10 mouse cellular contexts compared by ENCODE assay signal in genomic region chr13:52046700-52047099, GRCm38 (mm10).
A peak's percentile ranks its signal among the peaks of the same experiment; 100 is the strongest.
DNase-seq lines count a peak whose midpoint lies in the region; ATAC-seq and TF ChIP-seq lines count a peak whose summit lies in the region.
"Had no signal": no experiment of that assay in that cellular context is flagged by ENCODE, and none has a peak within 500 bp of the region (broad histone marks: within the 10 kb centered on the region; RNA-seq: fewer than 3 reads in every experiment).

No protein-coding gene starts in this region.

- no peak overlapping the region for H3K4me3 ChIP-seq in embryonic facial prominence, embryonic 14.5 days (ENCODE audit: low read depth, low read length)
- no peak overlapping the region for H3K4me3 ChIP-seq in embryonic facial prominence, embryonic 10.5 days
- H3K4me3 ChIP-seq in ES-E14 (ENCODE audit: insufficient read depth in 1 of 2, low read depth in 1 of 2, low read length in 2 of 2, poor library complexity in 1 of 2, severe bottlenecking in 1 of 2): peak overlapping the region; percentile 33 to 64; a peak in 3 of 4 replicates
- H3K4me3 ChIP-seq in heart, embryonic 13.5 days: peak overlapping the region; percentile 23; the same call in 1 of the 2 replicates
- H3K4me3 ChIP-seq: myocyte had no signal

- no peak overlapping the region for H3K4me2 ChIP-seq in embryonic facial prominence, embryonic 14.5 days (ENCODE audit: low read depth, low read length)
- H3K4me2 ChIP-seq in heart, embryonic 13.5 days: peak overlapping the region; percentile 62

- H3K27ac ChIP-seq in embryonic facial prominence, embryonic 14.5 days (replicated peaks; ENCODE audit: low read depth, low read length): no peak overlapping the region
- no peak overlapping the region; the same call in 1 of the 2 replicates for H3K27ac ChIP-seq in embryonic facial prominence, embryonic 10.5 days (replicated peaks)
- no peak overlapping the region for H3K27ac ChIP-seq in ES-E14 (ENCODE audit: insufficient read depth, low read depth, low read length, poor library complexity, severe bottlenecking)
- H3K27ac ChIP-seq in heart, embryonic 13.5 days (replicated peaks): peak overlapping the region; percentile 79

- no peak overlapping the region for H3K9ac ChIP-seq in embryonic facial prominence, embryonic 14.5 days (ENCODE audit: low read depth, low read length)
- H3K9ac ChIP-seq in ES-E14 (ENCODE audit: insufficient read depth, low read depth, low read length, poor library complexity, severe bottlenecking): no peak overlapping the region; the same call in 1 of the 2 replicates
- peak overlapping the region; percentile 20; the same call in 1 of the 2 replicates for H3K9ac ChIP-seq in heart, embryonic 13.5 days

- H3K9me3 ChIP-seq in embryonic facial prominence, embryonic 14.5 days (ENCODE audit: control insufficient read depth, low read length): no peaks in the 10 kb centered on the region
- H3K9me3 ChIP-seq in embryonic facial prominence, embryonic 10.5 days: peaks cover 4% of the 10 kb centered on the region; the same call in 1 of the 2 replicates
- peaks cover 4% of the 10 kb centered on the region; the same call in 1 of the 2 replicates for H3K9me3 ChIP-seq in ES-E14 (ENCODE audit: control insufficient read depth, insufficient read depth, low read depth, low read length)
- no peaks in the 10 kb centered on the region for H3K9me3 ChIP-seq in heart, embryonic 13.5 days

- H3K27me3 ChIP-seq in embryonic facial prominence, embryonic 14.5 days (replicated peaks; ENCODE audit: control insufficient read depth, insufficient read depth, low read length): no peaks in the 10 kb centered on the region
- no peaks in the 10 kb centered on the region for H3K27me3 ChIP-seq in embryonic facial prominence, embryonic 10.5 days (replicated peaks; ENCODE audit: low read depth, poor library complexity, severe bottlenecking)
- H3K27me3 ChIP-seq in heart, embryonic 13.5 days (replicated peaks): no peaks in the 10 kb centered on the region

- no peaks in the 10 kb centered on the region for H3K36me3 ChIP-seq in embryonic facial prominence, embryonic 14.5 days (ENCODE audit: control insufficient read depth, insufficient read depth, low read length)
- H3K36me3 ChIP-seq in embryonic facial prominence, embryonic 10.5 days (replicated peaks): no peaks in the 10 kb centered on the region
- H3K36me3 ChIP-seq in ES-E14 (ENCODE audit: control insufficient read depth, insufficient read depth, low read length, poor library complexity, severe bottlenecking): no peaks in the 10 kb centered on the region
- no peaks in the 10 kb centered on the region for H3K36me3 ChIP-seq in heart, embryonic 13.5 days

- 48% methylated on average over 11 of the region's 11 CpGs for WGBS in embryonic facial prominence, embryonic 14.5 days
- WGBS in embryonic facial prominence, embryonic 10.5 days: 81% methylated on average over 11 of the region's 11 CpGs
- WGBS in heart, embryonic 13.5 days: 47% methylated on average over 11 of the region's 11 CpGs

- in situ Hi-C loops in ES-E14 (cut with MboI; ENCODE audit: low sequenced_read_pairs in 2 of 2, unreplicated experiment in 2 of 2): no loop called here

- ATAC-seq in embryonic facial prominence, embryonic 14.5 days (ENCODE audit: low read depth): 0 out of 2 replicates have a peak, but pooled peaks have one; percentile 14
- ATAC-seq in heart, embryonic 13.5 days (ENCODE audit: extremely low read depth, insufficient number of reproducible peaks, low FRiP score, low TSS enrichment): no peak
- ATAC-seq: inflammation-experienced regulatory T-cells, adult 6 months had no signal

- H3K4me1 ChIP-seq in embryonic facial prominence, embryonic 14.5 days (ENCODE audit: control insufficient read depth, insufficient read depth, low read length): peaks cover 22% of the 10 kb centered on the region
- H3K4me1 ChIP-seq in embryonic facial prominence, embryonic 10.5 days: peaks cover 22% of the 10 kb centered on the region
- H3K4me1 ChIP-seq in ES-E14 (ENCODE audit: control insufficient read depth in 2 of 2, insufficient read depth in 2 of 2, low read length in 2 of 2, poor library complexity in 1 of 2): no peaks in the 10 kb centered on the region; a peak in 1 of 4 replicates
- peaks cover 35% of the 10 kb centered on the region for H3K4me1 ChIP-seq in heart, embryonic 13.5 days

- DNase-seq in embryonic facial prominence, embryonic 14.5 days (ENCODE audit: low spot score): peak; percentile 52
- DNase-seq in embryonic facial prominence, embryonic 10.5 days (ENCODE audit: low spot score): no peak
- peak; percentile 47 for DNase-seq in kidney, postnatal 10 days
- DNase-seq in kidney, postnatal 25 days: no peak
- no peak for DNase-seq in ES-E14 (ENCODE audit: low read depth, low spot score)
- DNase-seq in frontal cortex, postnatal 10 days (ENCODE audit: low spot score in 2 of 2): no peak
- DNase-seq in adrenal gland, adult 2 months: no peak

TF ChIP-seq in ES-E14, 5 proteins besides CTCF, POLR2A, EP300 and RAD21:
- TF ChIP-seq HCFC1 (IDR thresholded peaks at IDR 0.05; ENCODE audit: borderline replicate concordance, insufficient read depth, low read length) (no peak), ZC3H11A (IDR thresholded peaks at IDR 0.05; ENCODE audit: borderline replicate concordance, low read depth, low read length) (no peak), CHD2 (IDR thresholded peaks at IDR 0.05; ENCODE audit: low read depth, low read length) (no peak), ZNF384 (IDR thresholded peaks at IDR 0.05; ENCODE audit: low read depth, low read length) (no peak), MAFK (IDR thresholded peaks at IDR 0.05; ENCODE audit: insufficient read depth, low read depth, low read length) (no peak)
TF ChIP-seq in ES-E14: peak in this region for 0.

Comparison
In these comparisons a context has a peak if more than half of its experiments do, and no peak if none do; other contexts are left out.
1. DNase-seq: peak in embryonic facial prominence, embryonic 14.5 days (single experiment) and kidney, postnatal 10 days (single experiment); none in embryonic facial prominence, embryonic 10.5 days (single experiment), kidney, postnatal 25 days (0 of 2), ES-E14 (single experiment), frontal cortex, postnatal 10 days (0 of 2) and adrenal gland, adult 2 months (single experiment).
2. H3K4me3 ChIP-seq: peak in ES-E14 (2 of 2) and heart, embryonic 13.5 days (single experiment); none in embryonic facial prominence, embryonic 14.5 days (single experiment) and embryonic facial prominence, embryonic 10.5 days (single experiment).